Mouse (Mus musculus) myocyte (in vitro differentiated cells): ENCODE results near the gene Scube1.

Experiments
- CEBPB ChIP-seq: IDR thresholded peaks from 2 replicates; pipeline ENCODE4 v1.6.1; 2011; ENCODE audit warnings: mild to moderate bottlenecking, moderate library complexity; ENCODE audit not compliant: poor library complexity, insufficient read depth, severe bottlenecking
- POLR2A ChIP-seq: IDR thresholded peaks from one replicate; pipeline ENCODE4 v1.6.1; 2011; ENCODE audit warnings: low read depth, mild to moderate bottlenecking, control low read depth, moderate library complexity; ENCODE audit not compliant: insufficient read length
- TCF12 ChIP-seq: IDR thresholded peaks from one replicate; pipeline ENCODE4 v1.6.1; 2011; ENCODE audit warnings: mild to moderate bottlenecking, control low read depth; ENCODE audit not compliant: poor library complexity, insufficient read depth, severe bottlenecking
- USF1 ChIP-seq: IDR thresholded peaks from one replicate; pipeline ENCODE4 v1.6.1; 2011; ENCODE audit warnings: low read depth, mild to moderate bottlenecking, control low read depth, moderate library complexity

- TF ChIP-seq TCF12 (no peak), CEBPB (no peak), POLR2A (no peak), USF1 (no peak)
These were observed 24.8 kb downstream of the Scube1 start for GRCm38 (mm10) chr15:83699834-83700592.
